Mouse (Mus musculus) CH12.LX (cell line): ENCODE data around the gene Zfp128. TPM values are rescaled to one million over a fixed set of nuclear protein-coding genes. Genes with fewer than 3 reads are reported as not detected.

ENCODE experiments used
- DNase-seq: peaks from one replicate; pipeline ENCODE4 v3.0.0-alpha.2; 2013; ENCODE audit errors: extremely low read depth
- H3K27ac ChIP-seq: 2 replicates; pipeline ENCODE4 v1.5.1; 2012; ENCODE audit warnings: low read depth, mild to moderate bottlenecking, control low read depth, moderate library complexity; ENCODE audit not compliant: insufficient read depth
- H3K27me3 ChIP-seq: replicated peaks from 2 replicates; pipeline ENCODE3; 2012; ENCODE audit warnings: inconsistent platforms
- H3K36me3 ChIP-seq, 2 experiments: replicated peaks in 1 of 2; 2 replicates each; pipeline versions ENCODE3 to v1.6.1; 2012; ENCODE audit warnings: inconsistent platforms in 1 of 2, low read length in 1 of 2, mild to moderate bottlenecking in 1 of 2, mixed read lengths in 1 of 2, moderate library complexity in 1 of 2; ENCODE audit not compliant: control insufficient read depth in 1 of 2, insufficient read depth in 1 of 2
- H3K4me1 ChIP-seq, 2 experiments: 2 replicates each; pipeline ENCODE4 v1.6.1; 2012; ENCODE audit warnings: inconsistent platforms in 1 of 2, moderate library complexity in 1 of 2; ENCODE audit not compliant: insufficient read depth in 2 of 2, control insufficient read depth in 1 of 2
- H3K4me2 ChIP-seq: 2 replicates; pipeline ENCODE4 v1.6.1; 2012; ENCODE audit warnings: low read depth, mild to moderate bottlenecking, control low read depth; ENCODE audit not compliant: poor library complexity, insufficient read depth, severe bottlenecking
- H3K4me3 ChIP-seq, 3 experiments: fragments of 150-350 bp in 1 of 3; sonication (generic) in 1 of 3; replicated peaks in 1 of 3; 2 replicates each; pipeline versions ENCODE3 to v1.5.1; 2011 to 2012; ENCODE audit warnings: low read depth in 2 of 3, low read length in 2 of 3, mild to moderate bottlenecking in 2 of 3, moderate library complexity in 2 of 3, control low read depth in 1 of 3, improper control_type of control experiment in 1 of 3, inconsistent platforms in 1 of 3, mixed read lengths in 1 of 3; ENCODE audit not compliant: poor library complexity in 1 of 3
- H3K79me2 ChIP-seq: replicated peaks from 2 replicates; pipeline ENCODE4 v1.6.1; 2012; ENCODE audit warnings: mild to moderate bottlenecking, moderate library complexity; ENCODE audit not compliant: control insufficient read depth, poor library complexity, insufficient read depth, severe bottlenecking; ENCODE audit errors: extremely low read depth
- H3K9ac ChIP-seq: 2 replicates; pipeline ENCODE4 v1.6.1; 2012; ENCODE audit warnings: low read depth, mild to moderate bottlenecking, control low read depth, moderate library complexity; ENCODE audit not compliant: insufficient read depth
- H3K9me3 ChIP-seq: replicated peaks from 2 replicates; pipeline ENCODE3; 2012; ENCODE audit warnings: low read length, inconsistent platforms, mixed read lengths
- CHD1 ChIP-seq: IDR thresholded peaks from 2 replicates; pipeline ENCODE4 v1.6.1; 2012; ENCODE audit warnings: low read depth, low read length, improper control_type of control experiment, inconsistent platforms
- EP300 ChIP-seq: IDR thresholded peaks from 2 replicates; pipeline ENCODE4 v1.6.1; 2011; ENCODE audit warnings: low read length, improper control_type of control experiment
- HCFC1 ChIP-seq: IDR thresholded peaks from 2 replicates; pipeline ENCODE4 v1.6.1; 2012; ENCODE audit warnings: low read depth, mild to moderate bottlenecking, inconsistent platforms, low read length, improper control_type of control experiment
- JUND ChIP-seq: conservative IDR thresholded peaks from 2 replicates; pipeline ENCODE4 v1.6.1; 2011; ENCODE audit warnings: low read depth, low read length, improper control_type of control experiment
- MAZ ChIP-seq: IDR thresholded peaks from 2 replicates; pipeline ENCODE4 v1.6.1; 2012; ENCODE audit warnings: low read depth, mild to moderate bottlenecking, inconsistent platforms, low read length, improper control_type of control experiment, moderate library complexity
- MXI1 ChIP-seq: IDR thresholded peaks from 2 replicates; pipeline ENCODE4 v1.6.1; 2011; ENCODE audit warnings: mild to moderate bottlenecking, low read depth, low read length, improper control_type of control experiment
- MYC ChIP-seq: IDR thresholded peaks from 2 replicates; pipeline ENCODE4 v1.6.1; 2011; ENCODE audit warnings: low read depth, mild to moderate bottlenecking, improper control_type of control experiment, low read length
- NRF1 ChIP-seq: IDR thresholded peaks from 2 replicates; pipeline ENCODE4 v1.6.1; 2014; ENCODE audit warnings: low read depth, mild to moderate bottlenecking, inconsistent platforms, low read length, improper control_type of control experiment, moderate library complexity
- RAD21 ChIP-seq: IDR thresholded peaks from 2 replicates; pipeline ENCODE4 v1.6.1; 2011; ENCODE audit warnings: low read depth, mild to moderate bottlenecking, low read length, improper control_type of control experiment, moderate library complexity
- SMC3 ChIP-seq: IDR thresholded peaks from 2 replicates; pipeline ENCODE4 v1.6.1; 2011; ENCODE audit warnings: low read depth, low read length, improper control_type of control experiment
- TBP ChIP-seq: conservative IDR thresholded peaks from 2 replicates; pipeline ENCODE4 v1.6.1; 2011; ENCODE audit warnings: low read depth, low read length, improper control_type of control experiment
- USF1 ChIP-seq: IDR thresholded peaks from 2 replicates; pipeline ENCODE4 v1.6.1; 2014; ENCODE audit warnings: low read depth, mild to moderate bottlenecking, inconsistent platforms, low read length, improper control_type of control experiment
- ZC3H11A ChIP-seq: IDR thresholded peaks from 2 replicates; pipeline ENCODE4 v1.6.1; 2012; ENCODE audit warnings: low read depth, mild to moderate bottlenecking, inconsistent platforms, low read length, improper control_type of control experiment
- dilution Hi-C: fragments of 300-500 bp; cut with MboI; formaldehyde crosslinking; loops from 2 replicates; pipeline ENCODE4 v1.14.3; 2020; ENCODE audit warnings: low sequenced_read_pairs; ENCODE audit not compliant: extremely low pct_unique_long_range_greater_than_20kb, extremely low pct_ligation_motif_present
- in situ Hi-C: fragments of 300-500 bp; cut with MboI; formaldehyde crosslinking; loops from 3 replicates; pipeline ENCODE4 v1.14.3; 2019; ENCODE audit warnings: low sequenced_read_pairs, low pct_ligation_motif_present, low pct_unique_long_range_greater_than_20kb, mixed read lengths
- polyA plus RNA-seq: library from polyadenylated mRNA; unstranded; fragments of >175 nt; gene quantifications from 2 replicates; pipeline ENCODE4 v1.2.1, GENCODE M21; 2012; ENCODE audit warnings: low read depth; ENCODE audit not compliant: insufficient read length
- total RNA-seq, 2 experiments: library from RNA; depleted of rRNA; stranded (reverse); fragments of 300-350 nt in 1 of 2; fragments of >200 nt in 1 of 2; gene quantifications; 2 replicates each; pipeline ENCODE4 v1.2.3; 2012 to 2014

Gene Zfp128
- total and polyA plus RNA-seq, 3 experiments, result 0.61 to 1.4 (median 1.2) TPM

DNA sequence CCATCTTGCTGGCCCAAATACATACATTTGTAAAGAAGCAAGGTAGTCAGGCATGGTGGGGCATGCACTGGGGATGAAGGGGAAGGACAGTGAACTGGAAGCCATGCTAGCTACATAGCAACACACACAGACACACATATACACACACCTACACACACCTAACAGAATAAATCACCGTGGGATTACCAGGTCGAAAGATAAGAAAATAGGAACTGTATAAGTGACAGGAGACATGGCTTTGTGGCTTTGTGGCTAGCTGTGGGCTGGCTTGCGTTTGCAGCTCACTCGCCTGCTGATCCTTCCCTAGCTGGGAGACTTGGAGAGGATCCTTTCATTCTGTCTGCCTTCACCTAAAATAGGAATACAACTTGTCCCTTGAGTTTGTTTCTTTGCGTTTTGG is 20.5 kb downstream of the Zfp128 start:
- Histone ChIP-seq H3K79me2 (peaks cover 14% of the 10 kb centered on the region), H3K36me3 (peaks cover 21 to 56% of the 10 kb centered on the region in 2 experiments), H3K4me1 (peaks cover 3 to 14% of the 10 kb centered on the region in 2 experiments; a peak in 3 of 4 replicates), H3K9ac (no peak overlapping the region), H3K27ac (no peak overlapping the region), H3K27me3 (no peaks in the 10 kb centered on the region), H3K4me2 (no peak overlapping the region), H3K4me3 (no peak overlapping the region), H3K9me3 (no peaks in the 10 kb centered on the region)
- dilution Hi-C loops, result no loop called here
- TF ChIP-seq ZC3H11A, result no peak
- in situ Hi-C loops, result no loop called here
- DNase-seq, result no peak

DNA sequence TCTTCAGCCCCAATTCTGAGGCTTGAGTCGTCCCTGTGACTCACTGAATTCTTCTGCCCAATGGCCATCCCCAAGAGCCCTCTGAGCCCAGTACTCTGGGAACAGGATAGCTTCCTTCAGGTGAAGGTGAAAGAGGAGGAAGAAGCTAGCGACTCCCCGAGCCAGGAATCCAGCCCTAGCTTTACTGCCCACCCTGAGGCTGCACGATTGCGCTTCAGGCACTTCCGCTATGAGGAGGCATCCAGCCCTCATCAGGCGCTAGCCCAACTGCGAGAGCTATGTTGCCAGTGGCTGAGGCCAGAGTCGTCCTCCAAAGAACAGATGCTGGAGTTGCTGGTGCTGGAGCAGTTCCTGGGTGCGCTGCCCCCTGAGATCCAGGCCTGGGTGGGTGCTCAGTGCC is 22.6 kb downstream of the Zfp128 start:
- Histone ChIP-seq H3K4me2 (no peak overlapping the region), H3K9me3 (no peaks in the 10 kb centered on the region), H3K4me3 (no peak overlapping the region), H3K79me2 (peaks cover 12% of the 10 kb centered on the region), H3K36me3 (peaks cover 42 to 77% of the 10 kb centered on the region in 2 experiments), H3K4me1 (peaks cover 3 to 10% of the 10 kb centered on the region in 2 experiments; a peak in 3 of 4 replicates), H3K9ac (no peak overlapping the region), H3K27me3 (no peaks in the 10 kb centered on the region), H3K27ac (no peak overlapping the region)
- dilution Hi-C loops (no loop called here), in situ Hi-C loops (no loop called here)
- no peak for DNase-seq
- TF ChIP-seq SMC3 (no peak), USF1 (no peak), CHD1 (no peak)

DNA sequence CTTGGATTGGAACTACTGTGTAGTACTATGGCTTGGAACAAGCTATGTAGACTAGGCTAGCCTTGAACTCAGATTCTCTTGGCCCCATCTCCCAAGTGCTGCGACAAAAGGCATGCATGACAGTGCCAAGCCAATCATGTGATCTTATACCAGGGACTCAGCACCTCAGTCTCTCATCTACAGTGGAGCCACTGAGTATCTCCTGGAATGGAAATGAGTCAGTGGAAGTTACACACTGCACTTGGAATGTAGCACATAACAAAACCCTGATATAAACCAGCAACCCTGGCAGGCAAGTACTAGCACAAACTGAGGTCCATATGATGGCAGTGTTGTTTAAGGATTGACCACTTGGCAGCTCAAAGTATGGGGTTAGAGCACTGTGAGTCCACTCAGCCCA is 24.2 kb downstream of the Zfp128 start:
- in situ Hi-C loops (loop anchor here (5.0 kb wide), 1 partner anchor 102 kb away; no protein-coding TSS in a partner anchor), dilution Hi-C loops (no loop called here)
- TF ChIP-seq NRF1 (no peak), HCFC1 (no peak), MAZ (no peak), USF1 (no peak), TBP (no peak), EP300 (no peak), RAD21 (no peak), JUND (no peak), MYC (no peak), MXI1 (no peak)
- TF ChIP-seq, all 38 proteins: peak for 0
- Histone ChIP-seq H3K27ac (no peak overlapping the region), H3K9me3 (no peaks in the 10 kb centered on the region), H3K9ac (no peak overlapping the region), H3K79me2 (peaks cover 9% of the 10 kb centered on the region; the same call in 1 of the 2 replicates), H3K4me1 (no peaks in the 10 kb centered on the region), H3K36me3 (peaks cover 42 to 87% of the 10 kb centered on the region in 2 experiments), H3K4me2 (no peak overlapping the region), H3K27me3 (no peaks in the 10 kb centered on the region), H3K4me3 (no peak overlapping the region)
- no peak for DNase-seq
